Mouse (Mus musculus) frontal cortex, adult (tissue): ENCODE data around the gene Gls.
A peak's percentile ranks its signal among the peaks of the same experiment; 100 is the strongest.

Source experiments
- ATAC-seq: cut with Nextera tagmentation; 2 replicates; pipeline ENCODE4 v1.9.2; 2017; ENCODE audit warnings: mild to moderate bottlenecking, moderate library complexity, mixed read lengths; ENCODE audit not compliant: low TSS enrichment

Gene Gls

DNA sequence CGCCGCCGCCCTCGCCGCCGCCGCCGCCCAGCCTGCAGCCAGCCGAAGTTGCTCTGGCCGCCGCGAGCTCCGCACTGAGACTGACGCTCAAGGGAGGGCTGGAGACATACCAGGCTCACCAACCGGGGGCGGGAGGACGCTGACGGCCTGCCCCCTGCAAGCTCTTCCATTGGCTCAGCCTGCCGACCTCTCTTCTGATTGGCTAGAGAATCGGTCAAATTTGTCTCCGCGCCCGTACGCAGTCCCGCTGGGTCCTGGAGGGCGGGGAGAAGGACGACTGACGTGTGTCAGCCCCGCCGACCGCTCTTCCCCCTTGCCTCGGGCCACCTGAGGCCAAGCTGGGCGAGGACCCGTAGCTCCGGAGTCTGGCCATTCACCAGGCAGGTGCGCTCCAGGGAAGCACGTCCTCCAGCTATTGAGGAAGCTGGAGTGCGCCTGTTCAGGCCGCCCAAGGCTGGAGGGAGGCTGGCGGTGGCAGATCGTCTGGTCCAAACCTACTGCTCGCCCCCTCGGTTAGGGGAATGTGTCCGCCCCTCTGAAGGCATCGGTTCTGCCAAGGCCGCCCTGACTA lies at the start of gene Gls:
Gene Gls (minus strand): TSS at position 90 of the 571 bp plus-strand sequence.
- ATAC-seq, result peak; percentile 92

DNA sequence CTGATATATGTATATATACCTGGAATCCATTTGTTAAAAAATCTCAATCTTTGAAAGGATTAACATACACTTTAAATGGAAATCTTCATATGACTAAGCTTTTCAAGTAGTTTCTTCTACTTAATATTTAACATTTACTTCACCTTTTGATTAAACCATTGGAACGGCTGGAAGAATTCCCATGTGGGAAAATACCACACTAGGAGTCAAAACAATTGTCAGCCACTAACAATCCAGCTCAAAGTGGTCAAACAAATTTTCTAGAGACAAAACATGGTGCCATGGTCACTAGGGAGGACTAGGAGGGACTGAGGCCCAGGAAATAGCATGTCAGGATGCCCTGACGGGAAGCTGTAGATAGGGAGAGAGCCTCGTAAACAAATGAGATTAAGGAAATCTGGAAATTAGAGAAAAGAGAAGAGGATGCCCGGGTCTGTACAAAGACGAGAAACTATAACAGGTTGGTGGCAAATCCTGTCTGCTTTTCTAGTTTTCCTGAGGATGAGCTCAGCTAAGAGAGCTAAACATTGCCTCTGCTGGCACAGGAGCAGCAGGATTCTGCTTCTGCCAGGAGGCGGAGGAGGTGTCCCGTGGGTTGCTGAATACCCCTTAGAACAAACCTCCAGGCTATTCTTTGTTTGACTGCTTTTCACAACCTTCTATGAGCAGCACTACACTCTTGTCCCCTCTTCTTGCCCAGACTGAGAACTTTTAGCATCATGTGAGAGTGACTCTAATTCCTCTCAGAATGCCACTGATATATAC lies 47.0 kb upstream of the Gls start:
- ATAC-seq, result peak; percentile 98

DNA sequence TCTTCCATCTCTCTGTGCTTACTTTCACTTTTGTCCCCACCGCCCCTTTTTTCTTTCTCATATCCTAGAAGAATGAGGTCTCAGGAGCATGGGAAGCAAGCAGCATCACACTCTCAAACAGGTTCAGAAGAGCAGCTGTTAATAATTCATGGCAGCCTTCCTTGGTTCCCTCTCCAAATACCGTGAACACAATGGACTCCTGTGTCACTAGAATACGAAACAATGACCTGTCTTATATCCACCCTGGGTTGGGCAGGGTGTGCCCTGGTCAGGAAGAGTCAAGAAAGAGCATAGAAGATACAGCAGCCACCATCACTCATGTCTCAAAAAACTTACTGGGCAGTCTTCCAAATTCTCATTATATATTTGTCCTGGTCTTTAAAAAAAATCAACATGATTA lies 46.3 kb upstream of the Gls start:
- no peak for ATAC-seq

DNA sequence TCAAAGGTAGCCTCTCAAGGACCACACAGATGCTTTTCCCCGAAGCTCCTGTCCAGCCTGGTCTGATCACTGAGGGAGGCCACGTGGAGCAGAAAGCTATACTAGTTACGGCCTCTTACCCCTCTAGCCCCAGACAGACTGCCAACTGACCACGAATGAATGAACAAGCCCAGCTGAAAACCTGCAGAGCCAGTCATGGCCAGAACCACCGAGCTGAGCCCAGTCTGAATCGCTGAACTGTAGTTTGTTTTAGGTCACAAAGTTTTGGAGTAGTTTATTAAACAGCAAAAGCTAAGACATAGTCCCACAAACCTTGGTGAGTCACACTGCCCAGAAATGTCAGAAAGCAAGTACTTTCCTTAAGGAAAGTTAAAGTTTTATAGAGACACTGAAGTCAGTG lies 45.0 kb upstream of the Gls start:
- ATAC-seq, result no peak

DNA sequence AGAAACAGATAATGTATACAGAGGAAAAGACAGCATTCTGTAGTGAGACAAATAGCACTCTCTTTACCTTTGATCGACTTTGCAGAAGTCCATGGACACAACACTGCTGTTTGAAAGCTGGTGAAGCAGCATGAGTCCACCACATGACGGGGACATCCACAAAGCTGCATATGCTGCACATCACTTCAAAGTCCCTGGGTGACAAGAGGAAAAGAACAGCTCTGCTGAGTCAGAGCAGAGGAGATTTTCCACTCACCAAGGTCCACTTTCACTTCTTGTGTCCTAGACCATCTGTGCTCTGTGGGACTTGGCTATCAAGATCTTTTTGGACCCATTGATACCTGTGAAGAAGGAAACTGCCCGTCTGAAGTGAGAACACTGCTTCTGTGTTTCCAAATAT lies 41.2 kb upstream of the Gls start:
- ATAC-seq, result 0 out of 2 replicates have a peak, but pooled peaks have one; percentile 44

DNA sequence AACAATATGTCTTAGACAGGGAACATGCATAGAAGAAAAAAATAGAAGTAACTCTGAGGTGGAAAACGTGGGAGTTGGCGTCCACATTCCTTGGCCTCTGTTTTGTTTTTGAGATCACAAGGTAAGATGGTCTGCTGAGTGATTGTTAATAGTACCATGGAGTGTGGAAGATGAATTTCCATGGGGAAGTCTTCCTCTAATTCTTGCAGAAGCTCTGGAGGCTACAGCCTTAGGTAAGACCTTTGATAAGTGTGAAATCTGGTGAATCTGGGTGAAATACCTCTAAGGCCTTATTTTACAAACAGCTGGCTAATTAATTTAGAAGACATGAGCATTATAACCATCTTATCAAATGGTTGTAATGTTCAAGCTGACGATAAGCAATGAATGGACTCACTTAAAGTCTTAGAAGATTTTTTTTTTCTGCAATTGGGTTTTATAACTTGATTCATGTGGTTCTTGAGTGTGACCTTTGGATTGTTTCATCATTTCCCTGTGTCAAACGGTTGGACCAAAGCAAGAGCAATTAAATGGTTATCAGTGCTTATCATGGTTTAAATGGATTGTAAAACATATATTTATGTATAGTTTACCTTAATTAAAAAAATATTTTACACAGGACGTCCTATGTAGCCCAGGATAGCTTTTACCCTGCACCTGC lies 39.1 kb upstream of the Gls start:
- no peak for ATAC-seq

DNA sequence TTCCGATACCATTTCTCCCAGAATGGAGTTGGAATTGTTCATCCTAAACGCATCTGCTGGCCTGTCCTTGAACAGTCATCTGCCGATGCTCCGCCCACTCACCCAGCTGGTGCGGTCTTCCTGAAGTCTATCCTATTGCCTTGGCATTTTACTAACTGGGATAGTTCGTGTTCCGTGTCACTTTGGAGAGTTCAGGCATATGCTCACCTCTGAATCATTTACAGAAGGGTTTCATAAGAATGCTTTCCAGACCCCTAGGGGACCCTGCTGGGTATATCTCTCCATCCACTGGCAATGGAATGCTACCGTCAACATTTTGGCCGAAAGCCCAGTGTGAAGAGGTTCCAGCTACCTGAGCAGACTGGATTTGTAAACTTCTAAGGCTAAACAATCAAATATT lies 37.3 kb upstream of the Gls start:
- ATAC-seq, result peak; percentile 44

DNA sequence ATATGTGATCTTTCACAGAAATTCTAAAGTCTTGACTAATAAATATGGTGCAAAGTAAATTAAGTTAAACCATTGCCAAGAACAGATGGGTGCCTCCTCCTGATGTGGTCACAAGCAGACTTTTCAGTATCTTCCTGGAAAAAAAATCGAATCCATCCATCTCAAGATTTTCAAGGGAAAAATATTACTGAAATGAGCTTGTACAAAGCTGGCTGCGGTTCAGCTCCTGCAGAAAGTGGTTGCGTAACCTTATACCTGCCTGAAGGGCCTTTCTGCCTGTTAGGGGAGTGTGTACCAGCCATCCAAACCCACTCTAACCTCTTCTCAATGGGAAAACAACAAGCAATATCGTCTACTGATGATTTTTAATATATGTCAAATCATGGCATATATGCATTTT lies 36.6 kb upstream of the Gls start:
- no peak for ATAC-seq

DNA sequence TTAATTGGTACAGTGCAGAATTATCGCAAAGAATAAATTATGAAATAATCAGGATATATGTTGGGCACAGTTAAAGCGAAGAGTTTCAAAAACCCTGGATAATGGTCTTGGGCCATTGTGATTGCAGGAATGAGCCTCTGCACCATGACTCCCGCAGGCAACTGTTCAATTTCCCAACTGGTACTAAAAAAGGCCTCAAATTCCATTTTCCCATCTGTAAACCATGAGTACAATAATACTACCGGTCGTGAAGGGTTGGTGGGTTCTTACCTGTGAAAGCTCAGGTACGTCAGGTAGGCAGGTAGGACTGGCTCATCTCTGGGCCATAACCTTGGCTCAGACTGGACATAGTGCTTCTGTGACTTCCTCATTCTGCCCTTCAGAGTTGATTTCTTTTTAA lies 35.0 kb upstream of the Gls start:
- no peak for ATAC-seq

DNA sequence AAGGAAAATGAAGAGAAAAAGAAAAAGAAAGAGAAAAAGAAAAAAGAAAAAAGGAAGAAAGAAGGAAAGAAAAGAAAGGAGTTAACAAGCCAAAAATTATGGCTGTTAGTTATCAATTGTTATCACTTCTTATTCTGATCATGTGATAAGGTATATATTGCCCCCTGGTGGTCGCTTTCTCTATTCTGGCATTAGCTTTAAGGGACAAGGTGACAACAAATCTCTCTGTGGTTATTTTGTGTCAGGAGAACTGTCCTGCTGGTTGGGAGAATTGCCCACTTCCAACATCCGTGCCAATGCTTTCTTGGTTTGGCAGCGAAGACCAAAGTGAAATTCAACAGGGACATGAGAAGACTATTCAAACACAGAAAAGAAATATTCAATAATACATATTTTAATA lies 34.6 kb upstream of the Gls start:
- no peak for ATAC-seq

DNA sequence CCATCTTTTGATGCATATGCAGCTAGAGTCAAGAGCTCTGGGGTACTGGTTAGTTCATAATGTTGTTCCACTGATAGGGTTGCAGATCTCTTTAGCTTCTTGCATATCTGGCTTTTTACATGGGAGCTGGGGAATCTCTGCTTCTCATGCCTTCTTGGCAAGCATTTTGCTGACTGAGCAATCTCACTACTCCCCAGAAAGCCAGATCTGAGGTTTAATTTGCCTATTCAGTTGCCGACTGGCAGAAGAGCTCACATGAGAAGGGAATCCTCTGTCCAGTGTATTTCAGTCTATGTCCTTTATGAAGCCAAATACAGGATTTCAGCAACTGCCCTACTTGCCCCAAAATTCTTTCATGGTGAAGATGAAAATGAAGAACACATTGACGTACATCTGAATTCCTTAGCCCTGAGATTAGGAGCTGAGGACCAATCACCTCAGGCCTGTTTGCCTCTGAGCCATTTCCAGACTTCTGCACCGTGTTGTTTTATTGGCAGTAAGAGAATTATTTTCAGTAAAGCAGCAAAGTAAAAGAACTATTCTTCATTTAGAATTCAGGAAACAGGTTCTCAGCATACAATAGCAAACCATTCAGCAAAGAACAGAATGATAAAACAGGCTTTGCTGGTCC lies 33.0 kb upstream of the Gls start:
- no peak for ATAC-seq

DNA sequence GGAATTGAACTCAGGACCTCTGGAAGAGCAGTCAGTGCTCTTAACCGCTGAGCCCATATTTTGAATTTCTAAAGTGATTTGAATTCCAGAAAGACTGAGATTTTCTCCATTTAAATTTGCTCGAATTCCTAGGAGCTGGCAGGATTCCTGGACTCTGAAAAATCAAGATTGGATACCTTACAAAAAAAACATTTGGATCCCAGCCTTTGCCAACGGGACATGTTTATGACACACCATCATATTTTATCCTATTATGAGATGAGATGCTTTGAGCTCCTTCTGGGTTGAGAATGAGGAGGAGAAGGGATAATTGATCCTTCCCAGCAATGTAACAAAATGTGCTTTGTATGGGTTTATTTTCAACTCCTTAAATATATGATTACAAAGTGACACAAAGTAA lies 31.3 kb upstream of the Gls start:
- ATAC-seq, result peak; percentile 50

DNA sequence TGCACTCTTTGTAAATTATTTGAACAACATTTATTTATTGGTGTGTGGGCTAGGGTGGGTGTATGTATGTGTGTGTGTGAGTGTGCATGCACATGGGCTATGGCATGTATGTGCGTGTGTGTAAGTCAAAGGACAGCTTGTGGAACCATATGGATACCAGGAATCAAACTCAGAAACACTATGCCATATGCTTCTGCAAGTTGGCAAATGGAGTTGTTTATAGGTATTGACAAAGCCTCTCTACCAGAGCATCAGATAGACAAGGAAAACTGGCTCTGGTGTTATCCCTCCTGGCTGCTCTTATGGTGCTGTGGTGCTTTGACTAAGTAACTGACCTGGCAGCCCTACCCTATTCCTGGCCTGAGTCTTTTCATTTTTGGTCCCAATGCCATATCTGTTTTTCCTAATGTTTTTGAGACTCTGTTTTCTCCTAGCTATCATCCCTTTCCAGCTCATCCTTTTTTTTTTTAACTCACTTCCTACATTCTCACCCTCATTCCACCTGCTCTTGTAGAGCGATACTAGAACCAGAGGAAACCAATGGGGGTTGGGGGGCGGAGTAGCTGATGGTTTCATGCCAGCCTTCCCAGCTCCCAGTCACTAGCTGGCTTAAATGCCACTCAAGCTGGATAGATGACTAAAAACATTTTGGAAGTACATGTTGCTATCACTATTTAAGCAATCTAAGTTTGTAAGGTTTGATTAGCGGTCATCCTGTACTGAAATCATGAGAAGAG lies 27.5 kb upstream of the Gls start:
- ATAC-seq, result peak; percentile 44; the same call in 1 of the 2 replicates

DNA sequence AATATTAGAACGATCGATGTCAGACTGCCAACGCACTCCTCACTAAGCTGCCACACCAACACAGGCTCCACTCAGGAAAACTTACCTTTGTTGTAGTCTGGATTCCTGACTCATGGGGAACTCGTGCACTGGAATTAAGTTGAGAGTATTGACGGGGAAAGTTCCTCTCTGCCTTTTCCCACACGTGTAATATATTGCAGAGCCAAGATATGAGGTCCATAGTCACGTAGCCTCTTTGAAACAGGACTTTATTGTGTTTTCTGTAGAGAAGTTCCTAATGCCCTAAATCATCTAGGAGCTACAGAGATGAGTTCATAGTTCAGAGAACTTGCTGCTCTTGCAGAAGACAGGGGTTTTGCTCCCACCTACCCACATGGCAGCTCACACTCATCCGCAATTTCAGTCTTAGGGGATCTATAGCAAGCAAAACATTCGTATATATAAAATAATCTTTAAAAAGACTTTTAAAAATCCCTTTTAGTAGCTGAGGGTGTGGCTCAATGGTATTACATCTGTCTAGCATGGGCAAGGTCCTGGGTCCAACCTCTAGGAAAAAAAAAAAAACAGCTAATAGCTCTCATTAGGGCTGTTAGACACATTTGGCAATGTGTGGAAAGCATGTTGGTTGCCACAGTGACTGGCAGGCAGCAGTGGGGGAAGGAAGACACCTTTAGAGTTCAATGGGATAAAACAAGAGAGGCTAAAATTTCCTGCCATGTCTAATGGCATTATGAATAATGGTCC lies 25.1 kb upstream of the Gls start:
- no peak for ATAC-seq

DNA sequence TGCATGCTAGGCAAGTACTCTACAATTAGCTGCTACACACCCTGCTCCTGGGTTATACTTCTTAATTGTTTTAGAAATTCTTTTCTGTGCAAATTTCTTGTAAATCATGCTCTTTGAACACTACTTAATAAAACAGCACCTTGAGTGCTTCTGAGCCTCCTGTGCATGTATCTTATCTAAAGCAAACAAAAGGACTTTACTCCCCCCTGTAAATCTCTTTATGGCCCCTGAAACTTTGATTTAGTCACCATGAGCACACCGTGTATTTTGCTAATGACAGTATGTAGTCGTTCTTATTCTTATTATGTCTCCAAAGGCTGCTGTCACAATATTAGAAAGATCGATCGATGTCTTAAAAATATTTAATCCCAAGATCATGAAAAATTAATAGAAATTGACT lies 23.9 kb upstream of the Gls start:
- no peak for ATAC-seq

DNA sequence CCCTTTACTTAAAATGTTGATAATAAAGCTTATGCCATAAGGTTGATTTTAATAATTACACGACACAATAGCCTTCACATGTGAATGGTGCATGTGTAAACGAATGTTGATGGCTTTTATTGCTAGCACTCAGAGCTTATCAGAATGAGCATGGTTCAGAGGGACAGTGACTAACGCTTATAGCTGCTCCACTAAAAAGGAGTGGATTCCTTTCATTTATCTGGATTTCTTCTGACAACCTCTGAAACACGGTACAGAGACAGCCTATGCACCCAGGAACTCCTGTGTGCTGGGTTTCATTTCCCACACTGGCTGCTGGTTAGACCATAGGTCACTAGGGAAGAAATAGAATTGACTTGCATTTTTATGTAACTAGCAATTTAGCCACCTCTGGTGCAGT lies 23.2 kb upstream of the Gls start:
- ATAC-seq, result no peak

DNA sequence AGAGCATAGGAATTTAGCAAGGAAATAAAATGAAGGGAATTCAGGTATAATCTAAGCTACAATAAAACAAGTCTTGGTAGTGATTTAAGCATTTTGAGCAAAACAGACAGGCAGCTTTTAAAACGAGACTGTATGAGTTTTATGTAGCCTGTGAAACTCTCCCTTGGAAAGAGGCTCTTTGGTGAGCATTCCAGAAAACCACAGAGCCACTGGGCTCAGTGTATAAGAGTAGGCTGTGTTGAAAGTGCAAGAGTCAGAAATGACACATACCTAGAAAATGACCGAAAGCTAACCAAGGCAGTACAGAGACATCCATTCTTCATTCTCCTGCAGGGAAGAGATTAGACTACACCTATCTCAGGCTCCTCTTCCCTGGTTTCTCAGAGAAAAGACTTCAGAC lies 21.4 kb upstream of the Gls start:
- no peak for ATAC-seq

DNA sequence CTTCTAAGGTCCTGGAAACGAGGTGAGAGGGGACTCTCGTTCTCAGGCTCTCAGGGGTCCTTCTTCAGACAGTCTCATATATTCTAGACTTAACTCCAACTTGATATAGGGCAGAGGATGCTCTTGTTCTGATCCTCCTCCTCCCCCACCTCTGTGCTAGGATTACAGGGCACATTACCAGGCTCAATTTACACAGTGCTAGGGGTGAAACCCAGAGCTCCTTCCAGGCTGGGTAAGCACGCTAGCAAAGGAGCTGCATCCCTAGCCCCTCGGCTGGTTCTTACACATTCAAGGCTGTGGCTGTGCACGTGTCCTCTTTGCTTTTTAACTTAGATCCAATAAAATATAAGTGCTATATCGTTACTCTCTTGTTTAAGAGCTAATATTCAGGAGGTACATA lies 20.4 kb upstream of the Gls start:
- no peak for ATAC-seq

DNA sequence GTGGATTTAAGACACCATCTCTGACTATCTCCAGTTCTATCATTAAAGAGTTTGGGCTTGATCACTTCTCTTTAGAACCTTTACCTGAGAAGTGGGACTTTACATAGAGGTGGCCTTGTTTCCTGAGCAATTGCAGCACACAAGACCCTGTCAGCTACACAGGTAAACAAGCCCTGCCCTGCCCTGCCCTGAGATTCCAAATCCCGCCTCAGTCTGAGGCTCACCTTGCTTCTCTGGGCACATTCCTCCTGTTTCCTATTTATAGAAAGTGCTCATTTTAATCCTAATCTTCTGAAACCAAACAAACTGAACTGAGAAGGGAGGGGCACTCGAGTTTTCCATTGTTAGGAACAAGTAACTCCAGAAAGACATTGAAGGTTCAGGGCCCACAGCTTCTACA lies 19.4 kb upstream of the Gls start:
- no peak for ATAC-seq

DNA sequence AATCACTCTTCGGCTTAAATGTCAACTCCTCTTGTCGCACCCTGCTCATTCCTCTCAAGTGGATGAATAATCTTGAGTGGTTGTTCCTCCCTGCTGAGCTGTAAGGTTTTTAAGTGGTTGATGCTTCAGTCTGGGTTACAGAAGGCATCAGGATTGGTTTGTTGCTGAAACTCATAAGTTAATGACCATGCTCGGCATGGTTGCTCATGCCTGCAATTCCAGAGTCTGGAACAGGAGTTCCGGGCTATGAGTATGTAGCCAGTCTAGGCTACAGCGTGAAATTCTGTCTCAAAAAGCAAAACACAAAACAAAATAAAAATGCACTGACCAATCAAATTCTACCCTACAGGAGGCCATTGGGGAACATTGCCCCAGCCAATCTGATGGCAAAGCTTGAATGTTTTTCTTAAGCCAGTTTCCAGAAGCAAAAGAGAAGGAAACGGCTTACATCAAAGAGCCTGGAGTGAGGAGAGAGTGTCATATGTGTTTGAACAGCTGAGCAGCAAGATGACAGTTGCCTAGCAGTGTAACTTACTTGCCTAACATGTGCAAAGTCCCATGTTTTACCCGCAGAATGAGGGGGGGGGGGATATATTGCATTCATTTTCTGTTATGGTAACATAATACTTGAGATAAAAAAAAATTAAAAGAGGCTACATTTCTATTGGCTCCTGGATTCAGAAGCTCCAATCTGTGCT lies 18.2 kb upstream of the Gls start:
- ATAC-seq, result no peak
